Mouse (Mus musculus) neural tube, embryonic 12.5 days (tissue): ENCODE results near the gene Cd55. TPM values are rescaled to one million over a fixed set of nuclear protein-coding genes. Genes with fewer than 3 reads are reported as not detected.

Experiments
- ATAC-seq: fragments of 200-750 bp; cut with Nextera tagmentation; 2 replicates; pipeline ENCODE4 v1.8.0; 2017; ENCODE audit warnings: low read depth, mild to moderate bottlenecking, moderate TSS enrichment, moderate library complexity; ENCODE audit not compliant: low FRiP score
- H3K27ac ChIP-seq: fragments of 300-500 bp; sonication (generic); 2 replicates; pipeline ENCODE4 v1.5.1; 2016
- H3K27me3 ChIP-seq: fragments of 300-500 bp; sonication (generic); replicated peaks from 2 replicates; pipeline ENCODE4 v1.6.1; 2016; ENCODE audit warnings: mild to moderate bottlenecking
- H3K36me3 ChIP-seq: fragments of 300-500 bp; sonication (generic); 2 replicates; pipeline ENCODE4 v1.6.1; 2016; ENCODE audit warnings: mild to moderate bottlenecking
- H3K4me1 ChIP-seq: fragments of 300-500 bp; sonication (generic); 2 replicates; pipeline ENCODE4 v1.6.1; 2016
- H3K4me2 ChIP-seq: fragments of 300-500 bp; sonication (generic); replicated peaks from 2 replicates; pipeline ENCODE4 v1.6.1; 2016; ENCODE audit warnings: mild to moderate bottlenecking
- H3K4me3 ChIP-seq: fragments of 300-500 bp; sonication (generic); 2 replicates; pipeline ENCODE4 v1.5.1; 2016
- H3K9ac ChIP-seq: fragments of 300-500 bp; sonication (generic); 2 replicates; pipeline ENCODE4 v1.6.1; 2016; ENCODE audit warnings: mild to moderate bottlenecking
- H3K9me3 ChIP-seq: fragments of 300-500 bp; sonication (generic); 2 replicates; pipeline ENCODE4 v1.6.1; 2016; ENCODE audit warnings: mild to moderate bottlenecking
- WGBS: fragments of 180-500 bp; shearing (Covaris S2); methylation state at CpG from one replicate; pipeline ENCODE4 v1.1.7; 2016; 5-methylcytosine and 5-hydroxymethylcytosine counted together
- polyA plus RNA-seq: library from polyadenylated mRNA; unstranded; fragments of >200 nt; fragmentation: Nextera tagmentation; extraction: Ambion mirVana; gene quantifications from 2 replicates; pipeline ENCODE4 v1.2.1, GENCODE M21; 2016

Gene Cd55
- 4.3 and 5.9 TPM in 2 replicates for polyA plus RNA-seq

- no peak within 1 kb of the TSS for H3K27ac ChIP-seq
- H3K27me3 ChIP-seq = no peaks in the 10 kb centered on the region
- peak; percentile 98 for ATAC-seq
- peak within 1 kb of the TSS; percentile 60 for H3K9ac ChIP-seq
- H3K4me1 ChIP-seq = 0 out of 2 replicates have a peak, but pooled peaks cover 5% of the 10 kb centered on the region
- peak within 1 kb of the TSS; percentile 77 for H3K4me2 ChIP-seq
- peak within 1 kb of the TSS; percentile 54 for H3K4me3 ChIP-seq
- WGBS = under 1% methylated on average over 45 of the region's 45 CpGs
- no peaks in the 10 kb centered on the region for H3K9me3 ChIP-seq
- no peaks in the 10 kb centered on the region for H3K36me3 ChIP-seq
Measured at GRCm38 (mm10) chr1:130462084-130462861, at the start of gene Cd55. TSS of gene Cd55 (minus strand) at chr1:130462744.

DNA sequence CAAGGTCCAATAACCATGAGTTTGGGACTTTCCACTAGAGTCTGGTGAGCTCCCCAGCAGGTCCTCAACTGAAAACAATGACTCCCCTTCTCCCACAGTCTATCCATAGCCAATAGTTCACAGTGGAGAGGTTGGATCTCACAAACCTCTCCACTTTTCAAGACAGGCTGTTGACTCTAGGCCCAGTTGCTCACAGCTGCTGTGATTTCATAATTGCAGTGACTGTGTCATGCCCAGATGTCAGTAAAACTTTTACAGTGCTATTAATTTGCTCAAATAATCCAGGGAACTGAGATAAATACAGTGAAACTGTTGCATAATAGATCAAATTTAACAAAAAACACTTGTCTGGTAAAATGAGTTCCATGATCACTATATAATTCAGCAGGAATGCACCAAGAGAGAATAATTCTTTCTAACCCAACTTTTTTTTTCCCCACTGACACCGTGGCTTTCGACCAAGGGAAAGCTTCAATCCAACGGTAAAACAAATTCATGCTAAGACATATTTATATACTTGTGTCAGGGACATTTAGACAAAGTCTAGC is 49.4 kb upstream of the Cd55 start:
- no peaks in the 10 kb centered on the region for H3K4me1 ChIP-seq
- H3K4me2 ChIP-seq = no peak overlapping the region
- no peak for ATAC-seq
- no peaks in the 10 kb centered on the region for H3K27me3 ChIP-seq
- no peak overlapping the region for H3K27ac ChIP-seq
- no peaks in the 10 kb centered on the region for H3K9me3 ChIP-seq
- H3K4me3 ChIP-seq = no peak overlapping the region
- 86% methylated on average over 3 of the region's 3 CpGs for WGBS
- no peak overlapping the region for H3K9ac ChIP-seq
- H3K36me3 ChIP-seq = no peaks in the 10 kb centered on the region

DNA sequence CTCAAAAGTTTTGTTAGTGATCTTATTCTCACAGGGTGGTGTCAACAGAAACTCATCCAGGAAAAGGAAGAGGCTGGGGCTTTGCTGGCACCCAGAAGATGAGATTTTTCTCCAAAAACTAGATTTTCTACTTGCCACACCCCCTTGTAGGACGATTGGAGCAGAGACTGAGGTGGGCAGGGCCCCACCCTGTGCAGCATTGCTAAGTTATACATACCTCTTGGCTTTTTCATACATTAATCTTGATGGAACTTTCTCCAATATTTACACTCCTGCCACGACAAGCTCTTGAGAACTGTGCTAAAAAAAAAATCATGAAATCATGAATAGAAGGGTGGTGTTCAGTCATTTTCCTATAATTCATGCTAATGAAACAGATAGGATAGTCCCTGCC is 46.4 kb upstream of the Cd55 start:
- Histone ChIP-seq H3K9me3 (no peaks in the 10 kb centered on the region), H3K4me3 (no peak overlapping the region), H3K27me3 (no peaks in the 10 kb centered on the region), H3K9ac (no peak overlapping the region), H3K36me3 (no peaks in the 10 kb centered on the region), H3K4me2 (no peak overlapping the region), H3K4me1 (no peaks in the 10 kb centered on the region), H3K27ac (no peak overlapping the region)
- 59% methylated on average over 2 of the region's 2 CpGs for WGBS
- ATAC-seq = no peak

GRCm38 (mm10) chr1:130508030-130508956 is 45.7 kb upstream of the Cd55 start:
- no peak overlapping the region for H3K27ac ChIP-seq
- WGBS = 83% methylated on average over 6 of the region's 6 CpGs
- no peak for ATAC-seq
- no peak overlapping the region for H3K4me2 ChIP-seq
- H3K36me3 ChIP-seq = no peaks in the 10 kb centered on the region
- H3K9ac ChIP-seq = no peak overlapping the region
- no peaks in the 10 kb centered on the region for H3K4me1 ChIP-seq
- H3K4me3 ChIP-seq = no peak overlapping the region
- no peaks in the 10 kb centered on the region for H3K9me3 ChIP-seq
- no peaks in the 10 kb centered on the region for H3K27me3 ChIP-seq

- no peak overlapping the region for H3K27ac ChIP-seq
- no peak for ATAC-seq
- WGBS = 89% methylated on average over 2 of the region's 2 CpGs
- no peaks in the 10 kb centered on the region for H3K9me3 ChIP-seq
- H3K4me1 ChIP-seq = no peaks in the 10 kb centered on the region
- H3K27me3 ChIP-seq = no peaks in the 10 kb centered on the region
- H3K4me3 ChIP-seq = no peak overlapping the region
- H3K36me3 ChIP-seq = no peaks in the 10 kb centered on the region
- no peak overlapping the region for H3K4me2 ChIP-seq
- H3K9ac ChIP-seq = no peak overlapping the region
Measured at GRCm38 (mm10) chr1:130507408-130507807, 44.9 kb upstream of the Cd55 start.

- Histone ChIP-seq H3K4me1 (no peaks in the 10 kb centered on the region), H3K9me3 (no peaks in the 10 kb centered on the region)
- WGBS = 87% methylated on average over 2 of the region's 2 CpGs
Measured at GRCm38 (mm10) chr1:130499962-130500361, 37.4 kb upstream of the Cd55 start.

DNA sequence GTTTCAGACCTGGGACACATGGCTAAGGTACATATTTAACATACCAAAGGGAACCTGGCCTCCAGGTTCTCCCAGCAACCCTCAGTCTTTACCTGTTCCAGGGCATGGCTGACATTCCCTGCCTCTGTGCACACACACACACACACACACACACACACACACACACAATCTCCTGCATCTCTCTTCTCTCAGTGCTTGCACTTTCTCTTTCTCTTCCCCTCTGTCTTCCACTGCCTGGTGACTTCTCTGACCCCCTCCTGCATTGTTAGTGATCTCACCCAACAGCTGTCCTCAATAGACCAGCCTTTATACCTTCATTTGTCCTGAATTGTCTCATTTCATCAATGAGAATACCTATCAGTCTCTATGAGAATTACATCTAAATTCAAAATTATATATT is 35.8 kb upstream of the Cd55 start:
- H3K4me3 ChIP-seq = no peak overlapping the region
- no peaks in the 10 kb centered on the region for H3K9me3 ChIP-seq
- no peaks in the 10 kb centered on the region for H3K36me3 ChIP-seq
- no peaks in the 10 kb centered on the region for H3K27me3 ChIP-seq
- no peaks in the 10 kb centered on the region for H3K4me1 ChIP-seq
- no peak for ATAC-seq
- no peak overlapping the region for H3K27ac ChIP-seq
- H3K9ac ChIP-seq = no peak overlapping the region
- H3K4me2 ChIP-seq = no peak overlapping the region

More at GRCm38 (mm10) chr1:130499962-130500361, 37.4 kb upstream of the Cd55 start:
- H3K27me3 ChIP-seq = no peaks in the 10 kb centered on the region
- no peaks in the 10 kb centered on the region for H3K36me3 ChIP-seq
- H3K27ac ChIP-seq = no peak overlapping the region
- ATAC-seq = no peak
- no peak overlapping the region for H3K4me2 ChIP-seq
- H3K9ac ChIP-seq = no peak overlapping the region
- no peak overlapping the region for H3K4me3 ChIP-seq

GRCm38 (mm10) chr1:130486816-130487545 is 24.4 kb upstream of the Cd55 start:
- H3K9me3 ChIP-seq = no peaks in the 10 kb centered on the region
- H3K27me3 ChIP-seq = no peaks in the 10 kb centered on the region
- H3K27ac ChIP-seq = no peak overlapping the region
- no peak overlapping the region for H3K9ac ChIP-seq
- no peak for ATAC-seq
- no peak overlapping the region for H3K4me2 ChIP-seq
- no peaks in the 10 kb centered on the region for H3K36me3 ChIP-seq
- 89% methylated on average over 10 of the region's 10 CpGs for WGBS
- no peaks in the 10 kb centered on the region for H3K4me1 ChIP-seq
- H3K4me3 ChIP-seq = no peak overlapping the region

GRCm38 (mm10) chr1:130485828-130486620 is 23.5 kb upstream of the Cd55 start:
- Histone ChIP-seq H3K4me1 (no peaks in the 10 kb centered on the region), H3K27me3 (no peaks in the 10 kb centered on the region), H3K27ac (no peak overlapping the region), H3K9ac (no peak overlapping the region), H3K36me3 (no peaks in the 10 kb centered on the region), H3K4me3 (no peak overlapping the region), H3K4me2 (no peak overlapping the region), H3K9me3 (no peaks in the 10 kb centered on the region)
- 83% methylated on average over 10 of the region's 10 CpGs for WGBS
- ATAC-seq = no peak

- WGBS = 74% methylated on average over 2 of the region's 2 CpGs
- ATAC-seq = no peak
- H3K4me3 ChIP-seq = no peak overlapping the region
Measured at GRCm38 (mm10) chr1:130485376-130485775, 22.8 kb upstream of the Cd55 start.

DNA sequence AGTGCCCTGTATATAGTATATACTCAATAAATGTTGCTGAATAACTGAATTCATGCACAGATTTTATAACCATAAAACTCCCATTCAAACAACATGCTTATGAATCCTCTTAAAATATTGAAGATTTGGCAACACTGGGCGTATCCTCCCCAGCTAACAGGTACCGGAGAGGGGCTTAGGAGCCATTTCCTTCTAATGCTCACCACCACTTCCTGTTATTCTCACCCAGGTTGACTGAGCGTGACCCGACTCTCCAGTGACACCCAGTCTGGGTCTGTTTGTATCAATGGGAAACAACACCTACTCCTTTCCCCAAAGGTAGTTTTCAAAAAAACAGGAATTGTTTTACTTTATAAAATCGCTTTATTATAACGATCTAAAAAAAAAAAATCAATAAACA is 12.4 kb upstream of the Cd55 start:
- Histone ChIP-seq H3K27ac (no peak overlapping the region), H3K4me2 (no peak overlapping the region), H3K9ac (no peak overlapping the region), H3K4me3 (no peak overlapping the region), H3K9me3 (no peaks in the 10 kb centered on the region), H3K36me3 (no peaks in the 10 kb centered on the region), H3K4me1 (no peaks in the 10 kb centered on the region), H3K27me3 (no peaks in the 10 kb centered on the region)
- no peak for ATAC-seq
- 88% methylated on average over 6 of the region's 6 CpGs for WGBS

More at GRCm38 (mm10) chr1:130485376-130485775, 22.8 kb upstream of the Cd55 start:
- Histone ChIP-seq H3K4me1 (no peaks in the 10 kb centered on the region), H3K27ac (no peak overlapping the region), H3K27me3 (no peaks in the 10 kb centered on the region), H3K36me3 (no peaks in the 10 kb centered on the region), H3K4me2 (no peak overlapping the region), H3K9me3 (no peaks in the 10 kb centered on the region), H3K9ac (no peak overlapping the region)
